Mouse (Mus musculus): ENCODE data around the gene Tfcp2. TPM values are rescaled to one million over a fixed set of nuclear protein-coding genes. Genes with fewer than 3 reads are reported as not detected.
A peak's percentile ranks its signal among the peaks of the same experiment; 100 is the strongest.

Gene Tfcp2
- 10.3 TPM for polyA plus RNA-seq (2012; fragmentation: generic; extraction: Trizol)
- long read RNA-seq, experiment 1, partial matches to known transcripts = 3 of 10 reads
- long read RNA-seq, experiment 1, other reads (novel, unspliced or antisense) = 5 of 10 reads
- long read RNA-seq, experiment 2, partial matches to known transcripts = 35 of 59 reads
- long read RNA-seq, experiment 2, other reads (novel, unspliced or antisense) = 20 of 59 reads

DNA sequence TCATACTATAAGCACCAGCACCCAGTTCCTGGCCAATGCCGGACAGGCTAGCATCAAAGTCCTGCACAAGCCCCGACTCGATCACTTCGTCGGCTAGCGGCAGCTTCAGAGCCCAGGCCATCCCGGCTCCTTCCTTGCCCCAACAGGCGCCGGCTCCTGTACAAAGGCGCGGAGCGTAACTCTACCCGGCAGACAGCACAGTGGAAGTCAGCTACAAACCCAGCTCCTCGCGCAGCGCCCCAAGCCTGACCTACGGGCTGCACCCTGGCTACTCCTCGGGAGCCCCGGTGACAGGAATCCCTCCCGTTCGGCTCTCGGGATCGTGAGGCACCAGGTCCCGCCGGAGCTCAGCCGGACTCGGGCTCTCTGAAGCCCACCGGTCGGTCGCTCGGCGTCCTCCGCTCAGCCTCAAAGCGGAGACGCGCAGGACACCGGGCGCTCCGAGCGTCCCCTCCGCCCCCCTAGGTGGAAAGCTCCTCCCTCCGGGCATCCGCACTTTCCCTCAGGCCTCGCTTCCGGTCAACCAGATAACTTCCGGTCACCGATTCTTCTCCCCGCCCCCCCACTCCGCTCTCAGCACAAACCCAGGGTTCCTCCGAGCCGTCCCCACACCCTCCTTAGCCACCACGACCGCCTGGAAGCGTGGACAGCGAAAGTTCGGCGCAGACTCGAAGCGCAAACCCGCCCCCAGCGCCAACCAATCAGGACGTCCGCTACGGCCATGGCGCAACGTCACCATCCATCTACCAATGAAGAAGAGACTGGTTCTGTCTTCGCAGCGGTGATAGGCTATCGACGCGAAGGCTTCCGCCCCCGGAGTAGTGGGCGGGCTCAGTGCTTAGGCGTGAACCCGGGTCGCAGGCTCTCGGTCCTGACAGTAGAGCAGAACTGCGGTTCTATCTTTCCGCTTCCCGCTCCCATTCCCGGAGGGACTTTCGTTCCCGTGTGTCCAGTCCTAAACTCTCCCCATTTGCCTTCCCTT, at the start of gene Tfcp2:
TSS of gene Tfcp2 (minus strand) at position 683 of the 982 bp plus-strand sequence.
- Histone ChIP-seq H3K4me3 (ENCODE audit: insufficient read depth, poor library complexity, severe bottlenecking) (peak within 1 kb of the TSS; percentile 89), H3K27me3 (ENCODE audit: control insufficient read depth, insufficient read depth, insufficient read length) (no peaks in the 10 kb centered on the region), H3K79me2 (ENCODE audit: control insufficient read depth, insufficient read depth) (peaks cover 33% of the 10 kb centered on the region), H3ac (ENCODE audit: control insufficient read depth, insufficient read length, low read depth) (peak within 1 kb of the TSS; percentile 93), H3K36me3 (ENCODE audit: control insufficient read depth, insufficient read depth) (peaks cover 16% of the 10 kb centered on the region), H3K79me3 (ENCODE audit: low read depth) (peaks cover 21% of the 10 kb centered on the region)
- no peak for TF ChIP-seq FOSL1 (IDR thresholded peaks at IDR 0.05; ENCODE audit: insufficient read depth, low read length, poor library complexity, severe bottlenecking)
- TF ChIP-seq MYOD1 (IDR thresholded peaks at IDR 0.05; ENCODE audit: control insufficient read depth, insufficient read length, low read depth) = no peak
- TF ChIP-seq CTCF (IDR thresholded peaks at IDR 0.05; ENCODE audit: control insufficient read depth, insufficient read depth, insufficient read length) = no peak
- TF ChIP-seq MYOG (IDR thresholded peaks at IDR 0.05; ENCODE audit: control insufficient read depth, extremely low read depth, insufficient read length) = no peak
- peak; percentile 97 for TF ChIP-seq MAX (IDR thresholded peaks at IDR 0.05)

DNA sequence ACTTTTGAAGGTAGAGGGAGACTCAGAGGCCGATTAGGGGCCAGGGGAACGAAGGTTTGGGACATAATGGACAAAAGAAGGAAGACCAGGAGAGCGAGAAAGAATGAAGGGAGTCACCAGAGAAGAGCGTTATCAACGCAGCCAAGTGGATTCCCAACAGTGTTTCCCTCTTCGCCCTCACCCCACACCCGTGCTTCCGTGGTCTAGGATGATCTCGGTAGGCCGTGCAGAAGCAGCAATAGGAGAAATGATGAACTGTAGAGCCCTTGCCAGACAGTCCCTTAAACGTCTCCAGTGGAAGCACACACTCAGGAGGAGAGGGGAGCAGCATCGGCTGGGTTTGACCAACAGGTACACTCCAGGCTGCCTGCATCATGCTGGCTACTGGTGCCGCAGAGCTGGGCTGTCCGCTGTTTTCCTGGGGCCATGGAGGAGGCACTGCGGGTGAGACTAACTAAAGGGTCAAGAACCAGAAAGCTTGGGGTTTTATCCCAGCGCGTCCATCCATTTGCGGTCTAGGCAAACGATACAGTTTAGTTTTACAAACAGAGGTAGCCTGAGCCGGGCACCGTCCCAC, 49.0 kb upstream of the Tfcp2 start:
- Histone ChIP-seq H3K36me3 (ENCODE audit: control insufficient read depth, insufficient read depth) (no peaks in the 10 kb centered on the region), H3K27me3 (ENCODE audit: control insufficient read depth, insufficient read depth, insufficient read length) (peaks cover 4% of the 10 kb centered on the region), H3K4me3 (ENCODE audit: insufficient read depth, poor library complexity, severe bottlenecking) (no peak overlapping the region), H3K79me2 (ENCODE audit: control insufficient read depth, insufficient read depth) (no peaks in the 10 kb centered on the region), H3K79me3 (ENCODE audit: low read depth) (no peaks in the 10 kb centered on the region), H3ac (ENCODE audit: control insufficient read depth, insufficient read length, low read depth) (no peak overlapping the region)
- TF ChIP-seq MAX (IDR thresholded peaks at IDR 0.05) (no peak), MYOG (IDR thresholded peaks at IDR 0.05; ENCODE audit: control insufficient read depth, extremely low read depth, insufficient read length) (no peak), USF1 (IDR thresholded peaks at IDR 0.05; ENCODE audit: low read depth) (no peak), CEBPB (IDR thresholded peaks at IDR 0.05; ENCODE audit: low read depth) (no peak)

DNA sequence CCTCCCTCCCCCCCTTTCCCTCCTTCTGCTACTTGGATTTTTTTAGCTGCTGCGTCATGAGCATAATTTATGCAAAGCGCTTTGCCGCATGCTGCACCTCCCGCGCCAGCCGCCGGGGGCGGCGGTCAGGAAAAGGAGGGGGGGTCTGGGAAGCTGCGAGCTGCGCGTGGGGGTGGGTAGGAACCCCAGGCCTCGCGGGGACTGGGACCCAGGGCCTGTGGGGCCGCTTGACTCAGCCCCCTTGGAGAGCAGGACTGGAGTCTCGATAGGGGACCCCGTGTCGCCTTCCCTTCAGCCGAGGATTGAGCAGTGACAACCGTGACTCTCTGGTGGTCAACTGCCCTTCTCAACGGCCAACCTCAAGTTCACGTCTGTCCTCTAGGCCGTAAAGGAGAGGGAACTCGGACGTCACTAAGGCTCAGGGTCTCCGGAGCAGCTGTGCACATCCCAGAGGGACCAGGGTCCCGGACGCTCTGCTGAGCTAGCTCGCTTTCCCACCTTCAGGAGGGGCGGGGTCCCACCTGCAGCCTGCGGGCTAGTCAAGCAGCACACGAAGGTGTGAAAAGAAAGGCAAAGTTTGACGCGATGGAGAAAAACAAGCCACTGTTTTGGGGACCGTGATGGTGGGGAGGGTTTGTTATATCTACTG, 48.4 kb upstream of the Tfcp2 start:
- H3K27me3 ChIP-seq (ENCODE audit: control insufficient read depth, insufficient read depth, insufficient read length) = peaks cover 4% of the 10 kb centered on the region

DNA sequence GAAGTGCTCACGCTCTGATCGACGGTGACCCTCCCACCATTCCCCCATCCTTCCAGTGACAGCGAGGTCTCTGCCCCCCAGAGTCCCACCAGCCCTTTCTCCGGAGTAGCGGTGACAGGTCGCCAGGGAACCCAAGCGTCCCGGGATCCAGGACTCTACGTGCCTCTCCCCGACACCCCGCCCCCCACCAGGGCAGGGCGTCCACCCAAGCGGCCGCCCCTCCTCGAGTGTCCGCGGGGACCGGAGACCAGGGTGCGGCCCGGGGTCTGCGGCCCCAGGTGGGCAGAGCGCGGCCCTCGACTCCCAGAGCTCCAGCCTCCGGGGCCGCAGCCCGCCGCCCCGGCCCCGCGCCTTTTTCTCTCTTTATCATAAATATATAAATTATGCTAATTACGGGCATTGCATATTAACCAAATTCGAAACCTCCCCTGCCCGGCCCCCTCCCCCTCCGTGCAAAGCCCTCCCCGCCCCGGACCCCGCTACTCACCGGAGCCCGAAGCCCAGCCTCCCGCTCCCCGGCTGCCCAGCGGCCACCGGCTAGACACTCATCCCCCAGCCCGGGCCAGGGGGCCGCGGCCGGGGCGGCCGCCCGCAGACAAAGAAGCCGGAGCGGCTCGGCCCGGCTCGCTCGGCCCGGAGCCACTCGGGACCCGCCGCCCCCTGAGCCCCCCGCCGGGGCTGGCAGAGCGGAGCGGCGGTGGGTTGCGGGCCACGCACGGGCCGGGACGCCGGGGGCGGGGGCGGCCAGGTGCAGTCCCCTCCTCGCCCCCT, 47.7 kb upstream of the Tfcp2 start, which contains the start of gene Pou6f1:
TSS of gene Pou6f1 (minus strand) at position 709 of the 771 bp plus-strand sequence.
- peaks cover 4% of the 10 kb centered on the region for H3K27me3 ChIP-seq (ENCODE audit: control insufficient read depth, insufficient read depth, insufficient read length)
- no peaks in the 10 kb centered on the region for H3K79me2 ChIP-seq (ENCODE audit: control insufficient read depth, insufficient read depth)
- no peaks in the 10 kb centered on the region for H3K36me3 ChIP-seq (ENCODE audit: control insufficient read depth, insufficient read depth)
- H3K4me3 ChIP-seq (ENCODE audit: insufficient read depth, poor library complexity, severe bottlenecking) = peak within 1 kb of the TSS; percentile 44
- peak within 1 kb of the TSS; percentile 70 for H3ac ChIP-seq (ENCODE audit: control insufficient read depth, insufficient read length, low read depth)
- no peak for TF ChIP-seq CEBPB (IDR thresholded peaks at IDR 0.05; ENCODE audit: low read depth)
- no peak for TF ChIP-seq MYOG (IDR thresholded peaks at IDR 0.05; ENCODE audit: control insufficient read depth, extremely low read depth, insufficient read length)
- no peak for TF ChIP-seq MYOD1 (IDR thresholded peaks at IDR 0.05; ENCODE audit: control insufficient read depth, insufficient read length, low read depth)
- TF ChIP-seq CTCF (IDR thresholded peaks at IDR 0.05; ENCODE audit: control insufficient read depth, insufficient read depth, insufficient read length) = no peak
- no peak for TF ChIP-seq FOSL1 (IDR thresholded peaks at IDR 0.05; ENCODE audit: insufficient read depth, low read length, poor library complexity, severe bottlenecking)
- TF ChIP-seq USF1 (IDR thresholded peaks at IDR 0.05; ENCODE audit: low read depth) = no peak
- no peaks in the 10 kb centered on the region for H3K79me3 ChIP-seq (ENCODE audit: low read depth)

More for the DNA sequence above, 48.4 kb upstream of the Tfcp2 start:
- Histone ChIP-seq H3ac (ENCODE audit: control insufficient read depth, insufficient read length, low read depth) (peak overlapping the region; percentile 70), H3K79me2 (ENCODE audit: control insufficient read depth, insufficient read depth) (no peaks in the 10 kb centered on the region), H3K36me3 (ENCODE audit: control insufficient read depth, insufficient read depth) (no peaks in the 10 kb centered on the region), H3K79me3 (ENCODE audit: low read depth) (no peaks in the 10 kb centered on the region), H3K4me3 (ENCODE audit: insufficient read depth, poor library complexity, severe bottlenecking) (peak overlapping the region; percentile 44)
- TF ChIP-seq MYOD1 (IDR thresholded peaks at IDR 0.05; ENCODE audit: control insufficient read depth, insufficient read length, low read depth) (no peak), CTCF (IDR thresholded peaks at IDR 0.05; ENCODE audit: control insufficient read depth, insufficient read depth, insufficient read length) (no peak), CEBPB (IDR thresholded peaks at IDR 0.05; ENCODE audit: low read depth) (no peak), MYOG (IDR thresholded peaks at IDR 0.05; ENCODE audit: control insufficient read depth, extremely low read depth, insufficient read length) (no peak), USF1 (IDR thresholded peaks at IDR 0.05; ENCODE audit: low read depth) (no peak), MAX (IDR thresholded peaks at IDR 0.05) (no peak), FOSL1 (IDR thresholded peaks at IDR 0.05; ENCODE audit: insufficient read depth, low read length, poor library complexity, severe bottlenecking) (no peak)

DNA sequence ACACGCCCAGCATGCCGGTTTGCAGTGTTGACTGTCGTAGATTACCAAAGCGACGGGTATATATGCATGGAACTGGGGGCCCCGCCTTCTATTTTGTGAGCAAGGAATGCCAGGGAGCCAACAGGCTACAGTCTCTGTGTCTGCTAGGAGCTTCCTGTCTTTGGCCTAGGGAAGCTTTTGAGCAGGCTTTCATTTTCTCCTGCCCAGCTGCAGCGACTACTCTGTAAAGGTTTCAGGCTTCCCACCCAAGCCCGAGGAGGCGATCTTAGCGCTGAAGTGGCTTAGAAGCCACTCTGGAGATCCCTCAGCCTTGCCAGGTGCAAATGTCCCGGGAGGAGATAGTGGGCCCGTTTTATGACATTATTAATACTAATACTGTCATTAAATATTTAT, 47.1 kb upstream of the Tfcp2 start:
- no peak overlapping the region for H3K4me3 ChIP-seq (ENCODE audit: insufficient read depth, poor library complexity, severe bottlenecking)
- peaks cover 4% of the 10 kb centered on the region for H3K27me3 ChIP-seq (ENCODE audit: control insufficient read depth, insufficient read depth, insufficient read length)
- no peaks in the 10 kb centered on the region for H3K79me3 ChIP-seq (ENCODE audit: low read depth)
- TF ChIP-seq MYOD1 (IDR thresholded peaks at IDR 0.05; ENCODE audit: control insufficient read depth, insufficient read length, low read depth) = no peak
- no peak for TF ChIP-seq USF1 (IDR thresholded peaks at IDR 0.05; ENCODE audit: low read depth)
- no peak for TF ChIP-seq MAX (IDR thresholded peaks at IDR 0.05)
- TF ChIP-seq CTCF (IDR thresholded peaks at IDR 0.05; ENCODE audit: control insufficient read depth, insufficient read depth, insufficient read length) = no peak
- TF ChIP-seq FOSL1 (IDR thresholded peaks at IDR 0.05; ENCODE audit: insufficient read depth, low read length, poor library complexity, severe bottlenecking) = no peak
- TF ChIP-seq MYOG (IDR thresholded peaks at IDR 0.05; ENCODE audit: control insufficient read depth, extremely low read depth, insufficient read length) = no peak
- no peak for TF ChIP-seq CEBPB (IDR thresholded peaks at IDR 0.05; ENCODE audit: low read depth)
- no peaks in the 10 kb centered on the region for H3K36me3 ChIP-seq (ENCODE audit: control insufficient read depth, insufficient read depth)
- peak overlapping the region; percentile 36 for H3ac ChIP-seq (ENCODE audit: control insufficient read depth, insufficient read length, low read depth)
- H3K79me2 ChIP-seq (ENCODE audit: control insufficient read depth, insufficient read depth) = no peaks in the 10 kb centered on the region

Data from C2C12 (cell line).